Mouse (Mus musculus) limb, embryonic 11.5 days (tissue): Measurements from ENCODE around the gene Thap7. TPM values are rescaled to one million over a fixed set of nuclear protein-coding genes. Genes with fewer than 3 reads are reported as not detected.

Experiments
- ATAC-seq: fragments of 200-750 bp; cut with Nextera tagmentation; 2 replicates; pipeline ENCODE4 v1.8.0; 2017; ENCODE audit warnings: low read depth; ENCODE audit not compliant: insufficient number of reproducible peaks, low FRiP score, low TSS enrichment
- DNase-seq: peaks from one replicate; pipeline ENCODE4 v3.0.0-alpha.2; 2015; ENCODE audit warnings: low spot score
- H3K27ac ChIP-seq: fragments of 300-500 bp; sonication (generic); replicated peaks from 2 replicates; pipeline ENCODE4 v1.5.1; 2014; ENCODE audit warnings: low read depth, mild to moderate bottlenecking, low read length
- H3K27me3 ChIP-seq: fragments of 300-500 bp; sonication (generic); 2 replicates; pipeline ENCODE4 v1.6.1; 2014; ENCODE audit warnings: mild to moderate bottlenecking, low read length, mixed read lengths; ENCODE audit not compliant: control insufficient read depth, insufficient read depth
- H3K36me3 ChIP-seq: fragments of 300-500 bp; sonication (generic); 2 replicates; pipeline ENCODE4 v1.6.1; 2014; ENCODE audit warnings: mild to moderate bottlenecking, low read length, moderate library complexity, mixed read lengths; ENCODE audit not compliant: control insufficient read depth, insufficient read depth
- H3K4me1 ChIP-seq: fragments of 300-500 bp; sonication (generic); 2 replicates; pipeline ENCODE4 v1.6.1; 2014; ENCODE audit warnings: low read length, mixed read lengths; ENCODE audit not compliant: control insufficient read depth, insufficient read depth
- H3K4me2 ChIP-seq: fragments of 300-500 bp; sonication (generic); 2 replicates; pipeline ENCODE4 v1.6.1; 2014; ENCODE audit warnings: low read depth, mild to moderate bottlenecking, moderate library complexity; ENCODE audit not compliant: severe bottlenecking
- H3K4me3 ChIP-seq: fragments of 300-500 bp; sonication (generic); 2 replicates; pipeline ENCODE4 v1.5.1; 2014; ENCODE audit warnings: low read depth, low read length
- H3K9ac ChIP-seq: fragments of 300-500 bp; sonication (generic); 2 replicates; pipeline ENCODE4 v1.6.1; 2014; ENCODE audit warnings: mild to moderate bottlenecking, low read length
- H3K9me3 ChIP-seq: fragments of 300-500 bp; sonication (generic); 2 replicates; pipeline ENCODE4 v1.6.1; 2016; ENCODE audit warnings: low read length; ENCODE audit not compliant: control insufficient read depth
- WGBS: fragments of 180-500 bp; shearing (Covaris S2); extraction: QIAGEN DNeasy Blood & Tissue Kit; methylation state at CpG from one replicate; pipeline ENCODE4 v1.1.7; 2014; 5-methylcytosine and 5-hydroxymethylcytosine counted together
- polyA plus RNA-seq: library from polyadenylated mRNA; unstranded; fragments of >200 nt; fragmentation: Nextera tagmentation; extraction: Ambion mirVana; gene quantifications from 2 replicates; pipeline ENCODE4 v1.2.1, GENCODE M21; 2014

The Thap7 gene
- polyA plus RNA-seq, 1 experiment from 2014 or later, result 58.7 TPM

- WGBS, result 80% methylated on average over 7 of the region's 7 CpGs
Observed at GRCm38 (mm10) chr16:17552837-17553236, 21.9 kb upstream of the Thap7 start.

GRCm38 (mm10) chr16:17542632-17543031, 11.7 kb upstream of the Thap7 start:
- Histone ChIP-seq H3K9me3 (no peaks in the 10 kb centered on the region), H3K27me3 (no peaks in the 10 kb centered on the region), H3K27ac (no peak overlapping the region), H3K9ac (no peak overlapping the region), H3K4me1 (no peaks in the 10 kb centered on the region), H3K4me3 (no peak overlapping the region), H3K36me3 (no peaks in the 10 kb centered on the region), H3K4me2 (no peak overlapping the region)
- ATAC-seq, result no peak
- DNase-seq, result no peak
- 81% methylated on average over 2 of the region's 2 CpGs for WGBS

More at GRCm38 (mm10) chr16:17552837-17553236, 21.9 kb upstream of the Thap7 start:
- Histone ChIP-seq H3K4me2 (no peak overlapping the region), H3K9ac (no peak overlapping the region), H3K4me3 (no peak overlapping the region), H3K27ac (no peak overlapping the region), H3K27me3 (no peaks in the 10 kb centered on the region), H3K4me1 (peaks cover 6% of the 10 kb centered on the region; the same call in 1 of the 2 replicates), H3K36me3 (no peaks in the 10 kb centered on the region), H3K9me3 (no peaks in the 10 kb centered on the region)
- ATAC-seq, result no peak
- DNase-seq, result no peak

- H3K27ac ChIP-seq, result no peak overlapping the region
- WGBS, result 93% methylated on average over 3 of the region's 3 CpGs
- no peak overlapping the region for H3K4me3 ChIP-seq
- peaks cover 3% of the 10 kb centered on the region; the same call in 1 of the 2 replicates for H3K4me1 ChIP-seq
- H3K9ac ChIP-seq, result no peak overlapping the region
- no peaks in the 10 kb centered on the region for H3K36me3 ChIP-seq
- no peak for ATAC-seq
- H3K4me2 ChIP-seq, result no peak overlapping the region
- H3K9me3 ChIP-seq, result no peaks in the 10 kb centered on the region
- no peaks in the 10 kb centered on the region for H3K27me3 ChIP-seq
- no peak for DNase-seq
Observed at GRCm38 (mm10) chr16:17536584-17536983, 5.6 kb upstream of the Thap7 start.

GRCm38 (mm10) chr16:17532676-17533329, 1.9 kb upstream of the Thap7 start:
- Histone ChIP-seq H3K27ac (no peak overlapping the region), H3K9ac (no peak overlapping the region)
- ATAC-seq, result no peak

GRCm38 (mm10) chr16:17532271-17532670, 1.3 kb upstream of the Thap7 start:
- no peaks in the 10 kb centered on the region for H3K27me3 ChIP-seq
- no peak overlapping the region for H3K4me2 ChIP-seq
- no peak for ATAC-seq

More at GRCm38 (mm10) chr16:17532676-17533329, 1.9 kb upstream of the Thap7 start:
- no peak overlapping the region for H3K4me3 ChIP-seq
- peaks cover 7% of the 10 kb centered on the region for H3K36me3 ChIP-seq
- H3K27me3 ChIP-seq, result no peaks in the 10 kb centered on the region
- no peaks in the 10 kb centered on the region for H3K9me3 ChIP-seq
- peaks cover 4% of the 10 kb centered on the region; the same call in 1 of the 2 replicates for H3K4me1 ChIP-seq
- DNase-seq, result no peak
- 73% methylated on average over 14 of the region's 14 CpGs for WGBS
- no peak overlapping the region for H3K4me2 ChIP-seq

GRCm38 (mm10) chr16:17529981-17530586, 852 bp downstream of the Thap7 start:
- H3K4me1 ChIP-seq, result peaks cover 4% of the 10 kb centered on the region; the same call in 1 of the 2 replicates

More at GRCm38 (mm10) chr16:17532271-17532670, 1.3 kb upstream of the Thap7 start:
- Histone ChIP-seq H3K4me3 (no peak overlapping the region), H3K36me3 (peaks cover 7% of the 10 kb centered on the region), H3K9me3 (no peaks in the 10 kb centered on the region), H3K27ac (no peak overlapping the region), H3K4me1 (peaks cover 4% of the 10 kb centered on the region; the same call in 1 of the 2 replicates), H3K9ac (no peak overlapping the region)
- 62% methylated on average over 4 of the region's 4 CpGs for WGBS
- no peak for DNase-seq

GRCm38 (mm10) chr16:17528276-17528675, 2.7 kb downstream of the Thap7 start:
- Histone ChIP-seq H3K27ac (no peak overlapping the region), H3K9me3 (no peaks in the 10 kb centered on the region), H3K4me2 (no peak overlapping the region), H3K36me3 (peaks cover 33% of the 10 kb centered on the region), H3K9ac (no peak overlapping the region), H3K27me3 (no peaks in the 10 kb centered on the region), H3K4me3 (no peak overlapping the region), H3K4me1 (peaks cover 4% of the 10 kb centered on the region; the same call in 1 of the 2 replicates)
- WGBS, result 91% methylated on average over 13 of the region's 13 CpGs
- DNase-seq (no peak), ATAC-seq (no peak)

More at GRCm38 (mm10) chr16:17529981-17530586, 852 bp downstream of the Thap7 start:
- H3K36me3 ChIP-seq, result peaks cover 22% of the 10 kb centered on the region
- DNase-seq (no peak), ATAC-seq (no peak)
- peak overlapping the region; percentile 82 for H3K9ac ChIP-seq
- H3K4me2 ChIP-seq, result peak overlapping the region; percentile 92
- H3K27me3 ChIP-seq, result no peaks in the 10 kb centered on the region
- 20% methylated on average over 17 of the region's 17 CpGs for WGBS
- H3K27ac ChIP-seq, result peak overlapping the region; percentile 91
- peak overlapping the region; percentile 67 for H3K4me3 ChIP-seq
- H3K9me3 ChIP-seq, result no peaks in the 10 kb centered on the region

- no peak for ATAC-seq
- Histone ChIP-seq H3K9me3 (no peaks in the 10 kb centered on the region), H3K4me1 (peaks cover 4% of the 10 kb centered on the region; the same call in 1 of the 2 replicates), H3K4me3 (no peak overlapping the region), H3K27ac (no peak overlapping the region), H3K27me3 (no peaks in the 10 kb centered on the region), H3K4me2 (no peak overlapping the region), H3K36me3 (peaks cover 37% of the 10 kb centered on the region), H3K9ac (no peak overlapping the region)
- no peak for DNase-seq
Observed at GRCm38 (mm10) chr16:17527606-17528005, 3.3 kb downstream of the Thap7 start.
